Mouse (Mus musculus): ENCODE data around the gene Oscar. TPM values are rescaled to one million over a fixed set of nuclear protein-coding genes. Genes with fewer than 3 reads are reported as not detected.
"Not testable (repeated sequence)": the region's sequence is repeated elsewhere in the genome, so short reads cannot be mapped to it uniquely, and the experiment has no call there.

The Oscar gene
- polyA plus RNA-seq, 1 experiment from 2014 or later, result not detected

DNA sequence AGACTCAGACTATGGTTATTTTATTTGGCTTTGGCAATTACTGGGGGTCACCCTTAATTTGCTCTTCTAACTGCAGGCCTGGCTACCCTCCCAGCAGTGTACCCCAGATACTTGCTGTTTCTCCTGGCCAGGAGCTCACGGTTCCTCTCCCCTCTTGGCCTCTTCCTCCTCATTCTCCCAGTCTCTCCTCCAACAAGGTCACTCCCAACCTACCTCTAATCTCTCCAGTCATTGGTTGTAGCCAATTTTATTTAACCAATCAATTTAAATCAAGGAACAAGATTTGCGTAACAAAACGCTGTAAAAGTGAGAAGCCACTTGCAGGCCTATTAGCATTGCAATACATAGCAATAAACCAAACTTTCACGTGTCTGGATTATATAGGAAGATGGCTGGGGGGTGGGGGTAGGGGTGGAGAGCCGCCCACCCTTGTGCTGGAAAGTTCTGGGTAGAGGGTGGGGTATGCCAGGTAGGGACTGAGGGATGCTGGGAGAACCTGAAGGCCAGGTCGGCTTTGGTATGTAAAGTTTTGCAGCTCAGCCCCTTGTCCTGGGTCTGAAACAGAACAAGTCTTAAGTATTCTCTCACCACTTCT lies 36.9 kb downstream of the Oscar start:
- no peak for ATAC-seq (replicated peaks; ENCODE audit: low FRiP score)
- WGBS, result 55% methylated on average over 6 of the region's 6 CpGs
- no peak overlapping the region for H3K27ac ChIP-seq

DNA sequence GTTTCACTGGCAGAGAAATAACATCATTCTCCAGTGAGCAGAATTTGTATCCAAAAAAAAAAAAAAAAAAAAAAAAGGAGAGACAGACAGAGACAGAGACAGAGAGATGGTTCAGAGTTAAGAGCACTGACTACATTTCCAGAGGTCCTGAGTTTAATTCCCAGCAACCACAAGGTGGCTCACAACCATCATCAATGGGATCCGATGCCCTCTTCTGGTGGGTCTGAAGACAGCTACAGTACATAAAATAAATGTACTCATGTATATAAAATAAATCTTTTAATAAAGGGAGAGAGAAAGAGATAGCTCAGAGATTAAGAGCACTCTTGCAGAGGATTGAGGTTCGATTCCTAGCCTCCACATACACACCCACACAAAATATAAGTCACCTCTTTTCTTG lies 37.8 kb downstream of the Oscar start:
- ATAC-seq (replicated peaks; ENCODE audit: low FRiP score), result no peak
- no peak overlapping the region for H3K4me3 ChIP-seq (replicated peaks)
- H3K27me3 ChIP-seq, result no peaks in the 10 kb centered on the region
- H3K36me3 ChIP-seq, result no peaks in the 10 kb centered on the region
- no peak overlapping the region for H3K9ac ChIP-seq
- H3K9me3 ChIP-seq (replicated peaks), result no peaks in the 10 kb centered on the region
- no peak overlapping the region for H3K4me2 ChIP-seq
- no peaks in the 10 kb centered on the region for H3K4me1 ChIP-seq
- 82% methylated on average over 2 of the region's 2 CpGs for WGBS
- no peak overlapping the region for H3K27ac ChIP-seq

More for the DNA sequence above, 36.9 kb downstream of the Oscar start:
- no peaks in the 10 kb centered on the region for H3K4me1 ChIP-seq
- no peaks in the 10 kb centered on the region for H3K9me3 ChIP-seq (replicated peaks)
- H3K4me3 ChIP-seq (replicated peaks), result no peak overlapping the region
- no peaks in the 10 kb centered on the region for H3K36me3 ChIP-seq
- H3K27me3 ChIP-seq, result no peaks in the 10 kb centered on the region
- H3K4me2 ChIP-seq, result no peak overlapping the region
- H3K9ac ChIP-seq, result no peak overlapping the region

DNA sequence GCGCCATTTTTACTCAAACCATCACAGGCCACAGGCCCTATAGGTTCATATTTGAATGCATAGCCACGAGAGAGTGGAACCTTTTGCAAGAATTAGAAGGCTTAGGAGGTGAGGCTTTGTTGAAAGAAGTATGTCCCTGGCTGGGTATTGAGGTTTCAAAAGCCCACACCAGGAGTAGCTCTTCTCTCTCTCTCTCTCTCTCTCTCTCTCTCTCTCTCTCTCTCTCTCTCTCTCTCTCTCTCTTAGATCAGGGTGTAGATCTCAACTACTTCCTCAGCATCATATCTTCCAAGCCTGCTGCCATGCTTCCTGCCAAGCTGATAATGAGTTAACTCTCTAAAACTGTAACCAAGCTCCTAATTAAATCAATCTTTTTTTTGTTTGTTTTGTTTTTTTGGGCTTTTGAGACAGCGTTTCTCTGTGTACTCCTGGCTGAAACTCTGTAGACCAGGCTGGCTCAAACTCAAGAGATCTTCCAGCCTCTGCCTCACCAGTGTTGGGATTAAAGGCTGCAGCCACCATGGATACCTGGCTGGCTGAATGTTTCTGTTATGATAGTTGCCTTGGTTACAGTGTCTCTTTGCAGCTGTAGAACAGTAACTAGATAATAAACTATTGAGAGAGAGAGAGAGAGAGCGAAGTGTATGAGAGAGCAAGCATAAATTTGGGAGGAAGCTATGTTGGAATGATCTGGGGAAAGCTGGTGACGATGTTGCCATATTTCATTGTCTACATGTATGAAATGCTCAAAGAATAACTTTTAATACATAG lies 39.4 kb downstream of the Oscar start:
- no peaks in the 10 kb centered on the region for H3K9me3 ChIP-seq (replicated peaks)
- H3K36me3 ChIP-seq, result no peaks in the 10 kb centered on the region
- no peak overlapping the region for H3K4me3 ChIP-seq (replicated peaks)
- no peaks in the 10 kb centered on the region for H3K4me1 ChIP-seq
- no peak overlapping the region for H3K27ac ChIP-seq
- H3K9ac ChIP-seq, result no peak overlapping the region
- 77% methylated on average over 5 of the region's 5 CpGs for WGBS
- H3K4me2 ChIP-seq, result no peak overlapping the region
- H3K27me3 ChIP-seq, result no peaks in the 10 kb centered on the region
- no peak for ATAC-seq (replicated peaks; ENCODE audit: low FRiP score)

DNA sequence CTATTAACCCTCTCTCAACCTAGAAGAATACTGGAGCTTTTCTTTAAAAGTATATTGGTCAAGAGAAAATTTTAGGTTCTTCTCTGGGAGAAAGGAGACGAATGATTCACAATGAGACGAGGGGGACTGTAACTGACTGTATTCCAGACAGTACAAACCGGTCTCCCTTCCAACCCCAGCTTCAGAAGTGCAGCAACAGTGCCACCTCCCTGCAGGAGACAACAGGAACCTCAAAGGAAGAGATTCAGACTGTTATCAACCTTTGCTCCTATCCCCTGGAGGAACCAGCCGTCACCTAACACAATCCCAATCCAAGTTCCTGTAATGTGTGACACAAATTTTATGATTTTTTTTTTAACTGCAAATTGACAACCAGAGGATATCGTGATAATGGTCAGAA lies 41.7 kb downstream of the Oscar start:
- Histone ChIP-seq H3K4me1 (no peaks in the 10 kb centered on the region), H3K4me3 (replicated peaks) (no peak overlapping the region), H3K27me3 (no peaks in the 10 kb centered on the region), H3K9ac (no peak overlapping the region), H3K9me3 (replicated peaks) (no peaks in the 10 kb centered on the region), H3K27ac (no peak overlapping the region), H3K4me2 (no peak overlapping the region), H3K36me3 (no peaks in the 10 kb centered on the region)
- 50% methylated on average over 5 of the region's 5 CpGs for WGBS
- no peak for ATAC-seq (replicated peaks; ENCODE audit: low FRiP score)

DNA sequence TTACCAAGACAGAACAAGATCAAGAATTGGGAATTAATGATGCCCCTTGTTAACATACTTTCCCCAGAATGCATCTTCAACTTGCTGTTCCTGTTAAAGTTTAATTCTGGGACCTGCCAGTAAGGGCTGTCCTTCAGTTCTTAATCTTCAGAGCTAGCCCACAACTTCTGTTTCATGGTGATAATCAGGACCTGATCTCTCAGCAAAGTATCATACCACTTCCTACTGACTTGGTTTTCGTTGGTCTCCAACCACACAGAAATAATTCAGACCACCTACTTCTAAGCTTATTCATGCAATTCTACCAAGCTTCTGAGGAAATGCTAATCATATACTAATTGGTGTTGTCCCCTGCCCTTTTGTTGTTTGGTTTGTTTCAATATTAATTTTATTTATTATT lies 44.1 kb downstream of the Oscar start:
- ATAC-seq (replicated peaks; ENCODE audit: low FRiP score), result no peak
- Histone ChIP-seq H3K36me3 (no peaks in the 10 kb centered on the region), H3K9ac (no peak overlapping the region), H3K9me3 (replicated peaks) (no peaks in the 10 kb centered on the region), H3K4me2 (no peak overlapping the region), H3K27me3 (no peaks in the 10 kb centered on the region), H3K4me1 (no peaks in the 10 kb centered on the region), H3K27ac (no peak overlapping the region), H3K4me3 (replicated peaks) (no peak overlapping the region)
- WGBS, result 72% methylated on average over 1 of the region's 1 CpGs

DNA sequence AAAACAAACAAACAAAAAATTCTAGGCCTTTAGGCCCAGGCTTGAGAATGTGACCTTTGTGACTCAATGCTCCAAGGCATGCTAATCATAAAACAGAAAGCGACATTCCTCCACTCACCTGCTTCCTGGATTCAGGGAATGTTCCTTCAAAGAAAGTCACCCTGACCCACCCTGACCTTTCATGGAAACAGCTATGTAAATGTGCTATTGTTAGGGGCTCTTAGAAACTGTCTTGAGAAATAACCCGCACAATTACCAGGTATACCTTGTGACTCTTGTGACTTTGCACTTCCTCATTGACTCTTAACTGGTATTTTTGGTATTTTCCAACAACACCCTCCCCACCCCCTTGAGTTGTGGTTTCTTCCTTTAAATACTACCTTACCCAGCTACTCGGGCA lies 45.4 kb downstream of the Oscar start:
- 83% methylated on average over 3 of the region's 3 CpGs for WGBS
- not testable (repeated sequence) for ATAC-seq (replicated peaks; ENCODE audit: low FRiP score); H3K36me3 ChIP-seq; H3K27me3 ChIP-seq; H3K4me3 ChIP-seq (replicated peaks); H3K9me3 ChIP-seq (replicated peaks); H3K4me1 ChIP-seq; H3K9ac ChIP-seq; H3K4me2 ChIP-seq; H3K27ac ChIP-seq

DNA sequence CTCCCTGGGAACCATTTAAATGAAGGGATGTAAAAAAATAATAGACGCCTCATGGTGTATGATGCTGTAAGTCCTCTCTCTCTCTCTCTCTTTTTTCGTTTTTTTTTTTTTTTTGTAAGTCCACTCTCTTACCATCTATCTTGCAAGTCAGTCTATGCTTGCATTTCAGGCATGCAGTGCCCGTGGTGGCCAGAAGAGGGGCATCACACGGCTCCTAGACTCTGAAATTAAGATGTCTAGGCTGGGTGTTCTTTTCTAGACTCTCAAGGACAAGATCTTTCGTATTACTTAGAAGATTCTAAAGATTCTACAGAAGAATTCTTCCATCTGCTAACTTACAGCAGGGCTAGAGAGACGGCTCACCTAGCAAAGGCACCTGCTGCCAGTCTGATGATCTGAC lies 46.2 kb downstream of the Oscar start:
- Histone ChIP-seq H3K4me2 (no peak overlapping the region), H3K9me3 (replicated peaks) (no peaks in the 10 kb centered on the region), H3K36me3 (no peaks in the 10 kb centered on the region), H3K27me3 (no peaks in the 10 kb centered on the region), H3K9ac (no peak overlapping the region), H3K4me3 (replicated peaks) (no peak overlapping the region), H3K4me1 (no peaks in the 10 kb centered on the region), H3K27ac (no peak overlapping the region)
- no peak for ATAC-seq (replicated peaks; ENCODE audit: low FRiP score)
- WGBS, result 72% methylated on average over 6 of the region's 6 CpGs

DNA sequence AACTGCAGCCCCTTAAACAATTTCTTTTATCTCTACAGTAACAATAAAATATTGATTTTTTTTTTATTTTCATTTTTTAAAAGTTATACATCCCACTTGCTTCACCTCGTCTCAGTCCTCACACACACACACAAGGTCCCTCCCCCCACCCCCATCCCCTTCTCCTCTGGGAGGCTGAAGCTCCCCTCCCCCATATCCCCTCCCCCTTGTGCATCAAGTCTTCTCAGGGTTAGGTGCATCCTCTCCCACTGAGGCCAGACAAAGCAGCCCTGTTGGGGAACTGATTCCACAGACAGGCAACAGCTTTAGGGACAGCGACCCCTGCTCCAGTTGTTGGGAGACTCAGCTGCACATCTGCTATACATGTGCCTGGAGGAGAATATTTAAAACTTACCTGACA lies 48.6 kb downstream of the Oscar start:
- Histone ChIP-seq H3K4me2 (no peak overlapping the region), H3K27me3 (no peaks in the 10 kb centered on the region), H3K36me3 (no peaks in the 10 kb centered on the region), H3K9me3 (replicated peaks) (no peaks in the 10 kb centered on the region), H3K4me3 (replicated peaks) (no peak overlapping the region), H3K4me1 (no peaks in the 10 kb centered on the region), H3K9ac (no peak overlapping the region), H3K27ac (no peak overlapping the region)
- no peak for ATAC-seq (replicated peaks; ENCODE audit: low FRiP score)
- WGBS, result 20% methylated on average over 2 of the region's 2 CpGs

Small RNA genes within 50 kb of the gene (microRNA-seq; reads per million reads assigned to microRNA genes)
- gene Gm25100 (not detected), gene Mir3572 (1.9 reads per million, percentile 9 among the genes with 10 or more reads in this experiment)

Other genes with a start within 250 kb of the Oscar start
- 1.9 and 2.3 TPM in 2 replicates for gene Cacng8, start 225.5 kb downstream of the Oscar start, polyA plus RNA-seq (2015; fragmentation: Nextera tagmentation; extraction: Ambion mirVana)
- 0.62 and 1.5 TPM in 2 replicates for gene Cacng6, start 192.0 kb downstream of the Oscar start, polyA plus RNA-seq (2015; fragmentation: Nextera tagmentation; extraction: Ambion mirVana)
- 0.12 and 0.17 TPM in 2 replicates for gene Tarm1, start 113.5 kb downstream of the Oscar start, polyA plus RNA-seq (2015; fragmentation: Nextera tagmentation; extraction: Ambion mirVana)
- gene Ndufa3, start 1.2 kb upstream of the Oscar start, polyA plus RNA-seq (2015; fragmentation: Nextera tagmentation; extraction: Ambion mirVana), result 500 and 505 TPM in 2 replicates
- gene Tfpt, start 13.8 kb upstream of the Oscar start, polyA plus RNA-seq (2015; fragmentation: Nextera tagmentation; extraction: Ambion mirVana), result 22.6 and 23.9 TPM in 2 replicates
- 110 and 116 TPM in 2 replicates for gene Prpf31, start 13.8 kb upstream of the Oscar start, polyA plus RNA-seq (2015; fragmentation: Nextera tagmentation; extraction: Ambion mirVana)
- gene Cnot3, start 29.1 kb upstream of the Oscar start, polyA plus RNA-seq (2015; fragmentation: Nextera tagmentation; extraction: Ambion mirVana), result 60.6 and 66.5 TPM in 2 replicates
- gene Leng1, start 49.7 kb upstream of the Oscar start, polyA plus RNA-seq (2015; fragmentation: Nextera tagmentation; extraction: Ambion mirVana), result 18.1 and 18.7 TPM in 2 replicates
- 20.4 and 23.9 TPM in 2 replicates for gene Tmc4, start 61.4 kb upstream of the Oscar start, polyA plus RNA-seq (2015; fragmentation: Nextera tagmentation; extraction: Ambion mirVana)
- 274 and 286 TPM in 2 replicates for gene Tsen34, start 76.7 kb upstream of the Oscar start, polyA plus RNA-seq (2015; fragmentation: Nextera tagmentation; extraction: Ambion mirVana)
- 56.9 and 59.6 TPM in 2 replicates for gene Mboat7, start 77.4 kb upstream of the Oscar start, polyA plus RNA-seq (2015; fragmentation: Nextera tagmentation; extraction: Ambion mirVana)
- gene Rps9, start 87.8 kb upstream of the Oscar start, polyA plus RNA-seq (2015; fragmentation: Nextera tagmentation; extraction: Ambion mirVana), result 1,518 and 1,652 TPM in 2 replicates
- 0.68 and 1.1 TPM in 2 replicates for gene Pirb, start 104.2 kb upstream of the Oscar start, polyA plus RNA-seq (2015; fragmentation: Nextera tagmentation; extraction: Ambion mirVana)
- gene Gm15448, start 209.5 kb upstream of the Oscar start, polyA plus RNA-seq (2015; fragmentation: Nextera tagmentation; extraction: Ambion mirVana), result not detected in 2 replicates
- 0.13 and 0.38 TPM in 2 replicates for gene Pira2, start 228.9 kb upstream of the Oscar start, polyA plus RNA-seq (2015; fragmentation: Nextera tagmentation; extraction: Ambion mirVana)

Data from kidney, embryonic 15.5 days (tissue).